Mouse (Mus musculus) testis, adult 2 months (tissue): ENCODE measurements at regions not wholly inside any gene's neighbourhood (a gene's known extent, or its start where the extent isn't known, plus 50 kb on each side); places are given as distances from the start of the nearest gene placed in this dataset.

Experiments
- CTCF ChIP-seq: fragments of 200-500 bp; IDR thresholded peaks from 2 replicates; pipeline ENCODE4 v1.5.1; 2012; ENCODE audit warnings: low read depth, mild to moderate bottlenecking, inconsistent platforms, low read length, moderate library complexity; ENCODE audit not compliant: control insufficient read depth, insufficient read depth, insufficient replicate concordance
- POLR2A ChIP-seq: fragments of 200-500 bp; IDR thresholded peaks from 2 replicates; pipeline ENCODE4 v1.6.1; 2012; ENCODE audit warnings: low read depth, mild to moderate bottlenecking, inconsistent platforms, low read length, moderate library complexity; ENCODE audit not compliant: control insufficient read depth

DNA sequence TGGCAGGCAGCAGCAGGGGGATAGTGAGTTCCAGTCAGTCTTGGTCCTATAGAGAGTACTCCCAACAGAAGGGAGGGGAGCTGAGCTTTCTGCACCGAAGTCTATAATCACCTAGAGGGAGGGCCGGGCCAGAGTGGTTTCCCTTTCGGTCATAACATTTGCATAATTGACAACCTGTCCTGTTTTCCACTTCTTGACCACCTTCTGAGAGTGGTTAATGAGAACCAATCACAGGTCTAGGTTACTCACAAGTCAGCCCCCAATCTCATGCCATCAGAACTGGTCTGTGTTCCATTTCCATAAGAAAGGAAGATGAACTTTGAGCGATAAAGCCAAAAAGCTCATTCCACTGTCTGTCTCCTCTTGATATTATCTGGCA is 611.9 kb downstream of the Zfp706 start:
- no peak for TF ChIP-seq CTCF
- no peak for TF ChIP-seq POLR2A
